Mouse (Mus musculus) testis, postnatal 10 days (tissue): Measurements from ENCODE around the gene Neurl1a.
A peak's percentile ranks its signal among the peaks of the same experiment; 100 is the strongest.

ENCODE experiments used
- DNase-seq: peaks from one replicate; pipeline ENCODE4 v3.0.0; 2021; ENCODE audit warnings: low spot score

Gene Neurl1a

DNA sequence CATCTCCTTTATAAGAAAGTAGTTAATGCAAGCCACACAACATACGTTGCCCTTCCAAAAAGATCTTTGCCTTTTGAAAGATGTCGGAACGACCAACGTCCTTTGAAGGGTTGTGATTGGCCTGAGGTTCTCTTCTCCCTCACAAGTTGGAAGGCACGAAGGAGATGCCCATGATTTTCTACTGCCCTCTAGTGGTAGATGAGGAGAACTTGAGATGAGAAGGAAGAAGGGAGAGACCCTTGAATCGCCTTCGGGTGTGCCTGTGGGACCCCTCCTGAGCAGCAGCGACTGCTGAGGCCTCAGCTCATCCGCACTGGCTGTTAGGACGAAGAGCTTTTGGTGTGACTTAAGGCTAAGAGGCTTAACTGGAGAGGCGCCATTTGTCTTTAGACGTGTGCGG lies 10.4 kb upstream of the Neurl1a start:
- DNase-seq, result no peak

DNA sequence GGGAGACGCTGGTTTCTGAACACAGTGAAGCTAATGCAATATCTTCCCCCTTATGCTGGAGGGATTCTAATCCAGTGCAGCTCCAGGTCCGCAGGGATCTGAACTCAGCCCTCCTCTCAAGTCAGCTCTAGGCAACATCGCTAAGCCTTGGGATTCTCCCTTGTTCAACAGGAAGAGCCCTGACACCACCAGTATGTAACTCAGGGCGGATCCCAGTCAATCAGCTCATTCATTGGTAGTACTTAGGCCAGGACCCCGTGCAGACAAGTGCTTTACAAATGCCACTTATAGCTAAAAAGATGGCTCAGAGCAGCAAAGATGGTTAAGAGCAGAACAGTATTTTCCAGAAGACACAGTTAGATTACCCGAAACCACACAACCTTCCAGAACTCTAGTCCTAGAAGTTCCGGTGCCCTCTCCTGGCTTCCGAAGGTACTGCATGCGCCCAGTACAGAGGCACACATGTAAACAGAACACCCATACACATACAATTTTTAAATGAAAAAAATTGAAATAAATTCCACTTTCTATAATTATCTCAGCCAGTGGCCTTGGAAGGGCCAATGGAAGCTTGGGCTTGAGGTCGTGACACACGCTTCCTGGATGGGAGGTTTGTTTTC lies 9.7 kb upstream of the Neurl1a start:
- DNase-seq, result peak; percentile 96

DNA sequence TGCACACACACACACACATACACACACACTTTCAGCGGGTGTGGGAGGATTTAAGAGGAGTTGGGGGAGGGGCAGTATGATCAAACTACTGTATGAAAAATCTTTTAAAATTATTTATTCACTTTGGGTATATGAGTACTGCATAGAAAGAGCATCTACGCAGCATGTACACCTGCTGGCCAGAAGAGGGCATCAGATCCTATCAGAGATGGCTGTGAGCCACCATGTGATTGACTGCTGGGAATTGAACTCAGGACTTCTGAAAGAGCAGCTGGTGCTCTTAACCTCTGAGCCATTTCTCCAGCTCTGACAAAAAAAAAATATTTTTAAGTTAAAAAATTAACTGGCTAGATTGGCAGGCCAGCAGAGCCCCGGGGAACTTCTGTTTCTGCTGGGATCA lies 4.1 kb upstream of the Neurl1a start:
- no peak for DNase-seq

DNA sequence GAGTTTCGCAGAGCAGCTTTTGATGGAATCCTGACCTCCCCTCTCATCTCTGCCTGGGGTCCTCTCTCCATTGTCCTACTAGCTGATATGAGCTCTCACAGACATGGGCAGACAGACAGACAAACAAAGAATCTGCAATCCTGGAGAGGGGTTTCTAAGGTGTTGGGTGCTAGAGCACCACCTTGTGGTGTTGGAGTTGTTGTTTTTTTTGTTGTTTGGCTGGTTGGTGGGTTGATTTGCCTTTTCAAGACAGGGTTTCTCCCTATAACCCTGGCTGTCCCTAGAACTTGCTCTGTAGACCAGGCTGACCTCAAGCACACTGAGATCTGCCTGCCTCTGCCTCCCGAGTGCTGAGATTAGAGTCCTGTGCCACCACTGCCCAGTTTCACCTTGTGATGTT lies 3.1 kb upstream of the Neurl1a start:
- no peak for DNase-seq

DNA sequence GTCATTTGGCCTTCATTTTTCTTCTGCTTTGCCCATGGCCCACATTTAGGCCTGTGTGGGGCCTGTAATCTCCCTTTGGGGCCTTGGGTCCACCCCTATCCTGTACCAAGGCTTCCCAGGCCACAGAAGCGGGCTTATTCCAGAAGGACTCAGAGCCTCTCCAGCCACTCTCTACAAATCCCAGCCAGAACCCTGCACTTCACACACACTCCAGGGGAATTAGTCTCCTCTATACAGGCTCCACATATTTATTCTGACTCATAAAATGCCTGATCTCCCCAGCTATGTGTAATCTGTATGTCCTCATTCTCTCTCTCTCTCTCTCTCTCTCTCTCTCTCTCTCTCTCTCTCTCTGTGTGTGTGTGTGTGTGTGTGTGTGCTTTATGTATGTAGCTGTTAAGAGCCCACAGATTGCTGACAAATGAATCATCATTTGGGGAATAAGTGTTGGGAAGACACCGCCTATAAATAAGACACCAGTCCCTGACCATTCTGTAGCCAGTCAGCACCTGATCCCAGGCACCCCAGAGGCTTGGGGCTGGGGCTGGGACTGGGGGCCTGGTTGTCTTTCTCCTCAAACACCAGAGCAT lies 1.6 kb upstream of the Neurl1a start:
- DNase-seq, result no peak

DNA sequence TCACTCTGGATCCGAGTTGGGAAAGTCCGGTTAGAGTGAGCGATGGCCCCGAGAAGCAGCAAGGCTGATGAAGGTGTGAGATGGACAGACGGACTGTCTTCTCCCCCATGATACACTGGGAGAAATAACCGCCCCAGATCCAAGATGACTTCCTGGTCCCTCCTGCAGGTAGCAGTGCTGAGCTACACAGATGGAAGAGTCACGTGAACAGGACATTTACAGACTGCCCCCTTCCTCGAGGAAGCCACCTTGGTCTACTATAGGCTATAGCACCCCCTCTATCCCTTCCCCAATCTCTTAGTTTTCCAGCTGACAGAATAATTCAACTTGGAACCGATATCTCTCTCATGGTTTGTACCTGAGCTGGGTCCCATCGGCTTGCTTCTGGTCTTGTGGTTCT lies 619 bp upstream of the Neurl1a start:
- no peak for DNase-seq

DNA sequence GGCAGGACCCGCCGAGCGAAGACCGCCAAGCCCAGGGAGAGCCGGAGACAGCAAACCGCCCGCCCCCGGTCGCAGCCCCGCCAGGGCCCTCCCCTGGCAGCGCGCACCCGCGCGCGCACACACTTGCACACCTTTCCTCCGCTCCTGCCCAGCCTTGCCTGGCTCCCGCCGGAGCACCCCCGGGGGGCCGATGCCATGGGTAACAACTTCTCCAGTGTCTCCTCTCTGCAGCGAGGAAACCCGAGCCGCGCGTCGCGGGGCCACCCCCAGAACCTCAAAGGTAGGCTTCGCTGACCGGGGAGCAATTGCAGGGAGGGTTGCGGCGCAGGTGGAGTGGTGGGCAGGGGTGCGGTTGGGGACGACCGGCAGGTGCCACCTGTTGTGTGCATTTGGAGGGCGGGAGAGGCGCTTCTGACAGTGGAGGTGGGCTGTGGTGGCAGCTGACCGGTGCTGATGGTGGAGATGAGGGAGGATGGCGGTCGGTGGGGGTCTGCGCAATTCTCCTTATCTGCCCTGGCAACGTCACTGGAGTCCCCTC lies 721 bp downstream of the Neurl1a start:
- DNase-seq, result no peak

DNA sequence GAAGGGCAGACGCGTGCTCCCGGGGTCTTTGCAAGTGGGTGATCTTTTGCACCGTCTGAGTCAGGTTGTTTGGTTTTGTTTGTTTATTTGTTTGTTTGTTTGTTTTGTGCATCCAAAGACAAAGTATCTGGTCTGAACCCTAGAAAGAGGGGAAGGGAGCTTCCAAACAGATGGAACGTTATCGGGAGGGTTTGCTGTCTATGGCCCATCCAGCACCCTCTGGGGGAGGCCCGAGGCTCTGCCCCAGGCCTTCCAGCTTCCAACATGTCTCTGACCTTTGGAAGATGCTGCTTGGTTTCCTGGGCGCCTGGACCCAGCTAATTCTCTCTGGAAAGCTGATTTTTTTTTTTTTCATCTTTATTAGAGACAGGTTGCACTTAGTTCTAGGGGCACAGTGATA lies 1.4 kb downstream of the Neurl1a start:
- no peak for DNase-seq

DNA sequence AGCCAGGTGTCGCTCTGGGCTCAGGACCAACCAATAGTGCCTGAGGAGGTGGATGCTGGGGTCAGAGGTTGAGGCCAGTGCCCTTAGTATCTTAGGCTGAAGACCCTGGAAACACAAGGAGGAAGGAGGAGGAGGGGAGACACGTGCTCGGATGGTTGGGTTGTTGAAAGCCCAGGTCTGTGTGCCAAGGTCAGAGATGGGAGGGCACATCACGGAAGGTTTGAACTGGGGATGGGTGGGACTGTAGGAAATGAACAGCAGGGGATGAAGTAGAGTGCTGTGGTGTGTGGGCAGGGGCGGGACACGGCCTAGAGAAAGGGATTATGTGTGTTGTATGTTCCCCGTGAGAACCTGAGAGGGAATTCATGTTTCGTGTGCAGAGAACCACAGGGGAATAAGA lies 5.6 kb downstream of the Neurl1a start:
- no peak for DNase-seq

DNA sequence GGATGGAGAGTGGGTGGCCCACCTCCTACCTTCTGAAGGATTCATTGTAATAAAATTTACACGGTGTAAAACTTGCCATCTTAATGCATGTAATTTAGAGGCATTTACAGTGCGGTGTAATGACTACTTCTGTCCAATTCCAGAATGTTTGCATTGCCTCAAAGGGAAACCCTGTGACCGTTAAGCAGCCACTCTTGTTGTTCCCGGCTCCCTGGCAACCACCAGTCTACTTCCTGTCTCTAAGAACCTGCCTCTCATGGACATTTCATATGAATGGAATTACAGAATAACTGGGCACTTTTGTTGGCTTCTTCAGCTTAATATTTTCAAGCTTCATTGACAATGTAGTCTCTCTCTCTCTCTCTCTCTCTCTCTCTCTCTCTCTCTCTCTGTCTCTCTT lies 6.1 kb downstream of the Neurl1a start:
- no peak for DNase-seq

DNA sequence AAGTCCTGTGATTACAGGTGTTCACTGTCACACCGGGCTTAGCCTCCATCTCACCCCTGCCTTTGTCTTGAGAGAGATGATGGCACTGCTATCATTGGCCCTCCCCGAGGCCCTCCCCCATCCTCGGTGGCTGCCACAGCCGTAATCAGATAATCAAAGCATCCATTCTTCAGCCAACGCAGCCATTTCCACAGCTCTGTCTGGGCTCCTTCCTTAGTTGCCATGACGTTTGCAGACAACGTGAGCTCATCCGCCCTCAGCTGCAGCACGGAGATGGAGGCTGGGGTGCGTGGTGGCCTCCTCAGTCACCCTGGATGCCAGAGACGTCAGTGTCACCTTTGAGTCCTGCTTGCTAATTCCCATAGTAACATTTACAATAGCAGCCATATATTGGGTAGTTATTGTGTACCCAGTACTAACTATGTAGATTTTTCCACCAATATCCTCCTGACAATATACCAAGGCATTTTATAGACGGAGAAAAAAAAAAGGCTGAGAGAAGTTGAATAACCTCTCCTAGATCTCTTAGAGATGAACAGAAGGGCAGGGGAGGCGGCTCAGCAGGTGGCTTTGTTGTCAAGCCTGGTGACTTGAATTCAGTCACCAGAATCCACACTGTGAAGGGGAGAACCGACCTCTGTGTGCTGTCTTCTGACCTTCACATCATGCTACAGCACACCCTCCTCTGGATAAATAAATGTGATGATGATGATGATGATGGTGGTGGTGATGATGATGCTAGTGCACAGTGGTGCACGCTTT lies 8.1 kb downstream of the Neurl1a start:
- DNase-seq, result no peak

DNA sequence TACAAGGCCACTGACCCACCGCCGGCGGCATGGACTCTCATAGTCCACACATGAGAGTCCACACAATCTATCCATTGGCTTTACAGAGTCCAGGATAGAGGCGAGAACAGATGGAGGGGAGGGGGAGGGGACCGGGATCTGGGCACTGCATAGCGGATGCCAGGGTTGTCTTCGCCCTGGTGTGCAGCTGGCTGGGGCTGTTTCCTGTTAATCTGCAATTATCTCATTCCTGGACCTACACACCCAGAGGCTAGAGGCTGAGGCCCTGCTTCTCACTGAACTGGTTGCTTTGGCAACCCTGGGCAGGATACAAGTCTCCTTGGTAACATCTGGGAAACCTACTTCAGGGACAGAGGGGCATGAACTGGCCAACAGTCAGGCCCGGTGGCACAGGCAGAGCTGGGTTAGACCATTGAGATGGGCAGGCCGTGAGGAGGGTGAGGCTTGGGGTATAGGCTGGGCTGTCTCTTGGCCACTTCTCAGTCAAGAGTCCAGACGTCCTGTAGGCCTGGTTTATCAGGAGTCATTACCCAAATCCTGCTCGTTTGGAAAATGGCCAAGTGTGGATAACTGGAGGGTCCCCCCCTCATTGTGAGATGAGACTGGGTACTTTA lies 10.0 kb downstream of the Neurl1a start:
- DNase-seq, result no peak

DNA sequence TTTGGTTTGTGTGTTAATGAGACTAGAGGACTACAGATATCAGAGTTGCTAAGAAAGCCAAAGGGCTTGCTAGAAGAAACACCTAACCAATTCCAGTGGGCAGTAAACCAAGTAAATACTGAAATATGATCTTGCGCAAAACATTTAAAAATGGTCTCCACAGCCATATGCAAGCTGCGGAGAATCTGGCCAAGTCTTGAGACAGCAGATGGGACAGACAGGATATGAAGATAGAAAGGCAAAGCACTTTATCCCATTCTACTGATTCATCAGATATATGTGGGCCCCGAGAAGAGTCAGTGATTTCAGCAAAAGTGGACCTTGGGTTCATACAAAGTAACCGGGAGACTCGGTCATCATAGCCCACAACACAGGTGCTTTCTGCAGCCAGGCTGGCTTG lies 13.5 kb downstream of the Neurl1a start:
- no peak for DNase-seq

DNA sequence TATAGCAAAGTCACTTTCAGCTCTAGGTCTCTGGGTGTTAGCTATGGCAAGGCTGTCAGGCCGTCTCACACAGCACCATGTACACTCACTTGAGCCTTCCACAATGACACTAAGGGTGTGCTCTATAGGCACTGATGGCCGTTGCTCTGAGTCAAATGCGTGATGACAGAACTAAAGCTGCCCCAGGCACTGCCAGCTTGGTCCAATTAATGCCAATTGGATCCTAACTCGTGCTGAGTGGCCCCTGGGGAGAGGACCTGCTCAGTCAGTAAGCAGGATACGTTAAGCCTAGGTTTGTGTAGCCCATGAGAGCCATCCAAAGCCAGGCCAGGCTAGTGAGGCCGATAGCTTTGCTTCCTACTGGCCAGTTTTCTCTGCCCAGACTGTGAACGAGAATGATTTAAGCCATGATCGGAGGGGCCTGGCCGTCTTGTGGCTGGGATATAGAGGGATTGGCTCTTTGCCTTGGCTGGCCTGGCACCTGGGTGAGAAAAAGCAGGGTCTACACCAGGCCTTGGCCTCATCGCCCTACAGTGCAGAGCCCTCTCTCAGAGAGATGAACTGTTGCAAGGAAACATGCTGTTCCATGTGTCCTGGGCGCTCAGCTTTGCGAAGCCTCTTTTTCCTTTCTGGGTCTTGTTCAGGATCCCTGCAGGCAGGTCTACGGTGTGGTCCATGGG lies 20.2 kb downstream of the Neurl1a start:
- DNase-seq, result no peak

DNA sequence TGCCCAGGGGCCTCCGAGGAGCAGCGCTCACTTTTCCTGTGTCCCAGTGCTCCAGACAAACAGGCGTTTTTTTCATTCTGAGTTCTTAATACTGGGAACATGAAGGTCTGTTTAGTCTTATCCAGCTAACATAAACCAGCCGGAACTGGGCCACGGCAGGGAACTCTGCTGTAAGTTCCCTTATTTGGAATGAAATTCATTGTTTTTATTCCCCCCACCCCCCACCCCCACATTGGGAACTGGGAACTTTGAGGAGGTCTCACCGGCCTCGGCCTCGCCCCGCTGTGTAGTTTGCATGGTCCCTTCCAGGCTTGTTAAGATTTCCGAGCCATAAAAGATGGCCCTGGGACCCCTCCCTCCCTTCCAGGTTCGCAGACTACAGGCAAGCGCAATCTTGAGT lies 23.4 kb downstream of the Neurl1a start:
- DNase-seq, result no peak

DNA sequence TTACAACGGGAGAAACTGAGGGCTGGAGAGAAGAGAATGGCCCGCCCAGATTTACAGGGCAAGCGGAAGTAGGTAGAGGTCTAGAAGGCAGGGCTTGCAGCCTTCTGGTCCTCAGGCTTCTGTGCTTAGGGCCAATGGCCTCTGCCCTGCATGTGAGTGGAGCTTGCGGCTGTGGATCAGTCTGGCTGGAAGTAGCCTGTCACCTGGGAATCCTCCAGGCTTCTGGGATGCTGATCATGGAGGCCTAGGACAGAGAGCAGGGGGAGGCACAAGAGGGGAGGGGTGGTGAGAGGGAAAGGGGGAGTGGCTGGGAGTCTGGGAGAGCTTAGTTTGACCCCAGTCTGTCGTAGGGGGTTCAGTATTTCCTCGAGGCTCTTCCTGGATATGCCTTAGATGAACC lies 23.8 kb downstream of the Neurl1a start:
- DNase-seq, result no peak

DNA sequence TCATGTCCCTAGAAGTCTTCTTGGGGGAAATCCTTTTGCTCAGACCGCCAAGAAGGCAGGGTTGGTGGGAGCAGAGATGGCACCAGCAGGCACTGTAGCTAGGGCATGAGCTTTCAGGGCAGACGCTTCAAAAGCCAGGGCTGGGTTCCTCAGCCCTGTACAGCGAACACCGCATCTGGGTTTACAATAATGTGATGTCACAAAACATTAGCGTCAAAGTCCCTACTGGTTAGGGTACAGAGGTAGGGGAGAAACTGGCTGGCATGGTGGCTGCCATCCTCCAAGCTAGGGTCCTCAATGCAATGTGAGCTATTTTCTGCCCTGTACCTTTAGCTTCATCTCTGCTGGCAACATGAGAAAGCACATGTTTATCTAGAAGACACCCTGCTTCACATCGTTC lies 24.4 kb downstream of the Neurl1a start:
- no peak for DNase-seq

DNA sequence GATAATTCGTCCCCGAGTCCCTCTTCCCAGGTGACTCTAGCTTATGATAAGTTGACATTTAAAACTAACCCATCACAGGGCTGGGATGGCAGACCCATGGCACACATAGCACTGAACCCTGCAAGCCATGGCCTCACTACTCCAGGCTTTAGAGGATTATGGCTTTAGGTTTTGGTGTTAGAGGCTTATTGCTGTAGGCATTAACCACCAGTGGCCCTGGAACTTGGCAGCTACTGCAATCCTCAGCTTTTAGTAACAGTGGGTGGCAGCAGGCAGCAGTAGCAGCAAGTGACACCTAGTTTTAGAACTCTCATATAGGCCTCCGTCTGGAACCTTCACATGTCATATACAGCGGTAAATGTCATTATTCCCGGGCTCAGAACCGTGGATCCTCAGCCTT lies 26.0 kb downstream of the Neurl1a start:
- DNase-seq, result no peak

DNA sequence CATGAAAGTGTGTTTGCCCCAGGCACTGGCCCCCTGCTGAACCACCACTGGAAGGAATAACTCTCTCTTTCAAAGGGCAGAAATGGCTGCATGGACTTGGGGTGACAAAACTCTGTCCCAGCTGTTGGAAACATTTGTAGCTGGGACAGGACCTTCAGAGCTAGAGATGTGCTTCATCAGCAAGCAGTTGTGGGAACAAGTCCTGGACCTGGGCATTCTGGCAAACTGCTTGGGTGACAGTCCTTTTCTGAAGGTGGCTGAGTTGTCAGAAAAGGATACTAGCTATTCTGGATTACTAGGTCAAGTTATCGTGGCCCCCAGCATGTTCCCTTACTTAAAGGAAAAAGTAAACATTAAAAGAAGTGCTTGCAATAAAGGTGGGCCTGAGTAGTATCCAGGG lies 27.5 kb downstream of the Neurl1a start:
- DNase-seq, result no peak

DNA sequence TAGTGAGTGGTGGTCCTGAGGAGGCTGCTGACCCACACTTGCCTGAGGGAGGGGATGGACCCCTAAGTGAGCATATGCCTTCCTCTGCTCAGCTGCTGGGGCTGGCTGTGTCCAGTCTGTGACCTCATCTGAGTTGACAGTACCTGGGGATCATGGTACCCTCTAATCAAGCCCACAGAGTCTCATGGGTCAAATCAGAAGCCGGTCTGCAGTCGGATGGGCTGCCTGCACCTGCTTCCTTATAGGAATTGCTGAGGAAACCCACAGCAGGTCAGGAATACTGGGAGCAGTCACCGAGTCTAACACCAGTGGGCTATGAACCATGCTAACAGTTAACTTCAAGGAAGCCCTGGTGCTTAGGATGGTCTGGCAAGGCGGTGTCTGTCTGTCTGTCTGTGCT lies 31.8 kb downstream of the Neurl1a start:
- no peak for DNase-seq

DNA sequence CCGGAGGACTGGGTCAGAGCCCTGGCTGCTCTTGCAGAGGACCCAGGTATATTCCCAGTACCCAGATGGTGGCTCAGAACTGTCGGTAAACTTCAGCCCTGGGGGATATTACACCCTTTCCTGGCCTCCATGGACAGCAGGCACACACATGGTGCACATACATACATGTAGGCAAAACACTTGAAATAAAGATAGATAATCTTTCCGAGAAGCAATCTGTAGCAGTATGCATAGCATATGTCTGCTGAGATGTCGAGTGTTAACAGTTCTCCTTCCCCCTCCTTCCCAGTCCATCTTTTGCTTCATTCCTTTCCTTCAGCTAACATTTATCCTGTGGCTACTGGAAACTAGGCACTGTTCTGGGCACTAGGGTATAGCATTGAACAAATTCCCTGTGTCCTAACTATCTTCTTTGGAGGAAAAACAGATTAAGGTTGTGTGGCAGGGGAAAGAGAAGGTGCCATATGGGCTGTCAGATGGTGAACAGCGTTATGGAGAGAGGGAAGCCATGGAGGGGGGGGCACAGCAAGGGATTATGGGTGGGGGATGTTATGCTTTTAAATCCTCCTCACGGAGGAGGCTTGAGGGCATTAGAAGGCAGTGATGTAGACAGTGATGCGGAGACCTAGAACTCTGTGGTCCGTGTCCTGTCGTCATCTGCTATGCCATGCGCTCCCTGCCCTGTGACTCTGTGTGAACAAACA lies 33.1 kb downstream of the Neurl1a start:
- no peak for DNase-seq

DNA sequence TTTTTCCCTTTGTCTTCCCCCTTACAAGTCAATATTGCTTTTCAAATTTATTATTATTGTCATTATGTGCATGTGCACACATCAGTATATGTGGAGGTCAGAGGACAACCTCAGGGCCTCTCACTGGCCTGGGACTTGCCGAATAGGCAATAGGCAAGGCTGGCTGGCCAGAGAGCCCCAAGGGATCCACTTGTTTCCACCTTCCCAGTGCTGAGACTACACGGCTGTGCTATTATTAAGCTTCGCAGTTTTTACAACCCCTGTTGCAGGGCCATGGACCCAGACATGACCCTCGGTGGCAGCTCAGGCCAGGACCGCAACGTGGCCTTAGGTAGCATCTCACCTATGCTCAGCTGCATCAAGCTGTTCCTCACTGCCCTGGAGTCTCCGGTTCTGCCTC lies 33.8 kb downstream of the Neurl1a start:
- no peak for DNase-seq
